Mouse (Mus musculus): ENCODE measurements at regions not wholly inside any gene's neighbourhood (a gene's known extent, or its start where the extent isn't known, plus 50 kb on each side); places are given as distances from the start of the nearest gene placed in this dataset.

- no peaks in the 10 kb centered on the region for H3K36me3 ChIP-seq (ENCODE audit: insufficient read depth)
- no peaks in the 10 kb centered on the region for H3K4me1 ChIP-seq (ENCODE audit: insufficient read depth)
- TF ChIP-seq CTCF (IDR thresholded peaks at IDR 0.05; ENCODE audit: low read depth): peak; percentile 58
- no peaks in the 10 kb centered on the region for H3K9me3 ChIP-seq (ENCODE audit: low read depth, low read length)
- no peak overlapping the region for H3K27ac ChIP-seq (ENCODE audit: low read depth)
- DNase-seq (peak; percentile 78), ATAC-seq (ENCODE audit: insufficient read depth) (no peak)
- no peaks in the 10 kb centered on the region for H3K27me3 ChIP-seq (ENCODE audit: insufficient read depth, low read length)
- no peak overlapping the region for H3K4me3 ChIP-seq (ENCODE audit: low read depth, low read length)
- H3K4me2 ChIP-seq: no peak overlapping the region
- H3K9ac ChIP-seq: no peak overlapping the region
Observed at GRCm38 (mm10) chr4:64521883-64522282, 475.1 kb upstream of the Tnc start.

GRCm38 (mm10) chr4:64527724-64528332, 481.0 kb upstream of the Tnc start:
- no peaks in the 10 kb centered on the region for H3K27me3 ChIP-seq (ENCODE audit: insufficient read depth, low read length)
- H3K36me3 ChIP-seq (ENCODE audit: insufficient read depth): no peaks in the 10 kb centered on the region
- no peaks in the 10 kb centered on the region for H3K9me3 ChIP-seq (ENCODE audit: low read depth, low read length)
- H3K4me3 ChIP-seq (ENCODE audit: low read depth, low read length): no peak overlapping the region
- DNase-seq (no peak), ATAC-seq (ENCODE audit: insufficient read depth) (no peak)
- H3K27ac ChIP-seq (ENCODE audit: low read depth): no peak overlapping the region
- no peak overlapping the region for H3K4me2 ChIP-seq
- no peaks in the 10 kb centered on the region for H3K4me1 ChIP-seq (ENCODE audit: insufficient read depth)
- TF ChIP-seq CTCF (IDR thresholded peaks at IDR 0.05; ENCODE audit: low read depth): no peak
- 70% methylated on average over 4 of the region's 4 CpGs for WGBS
- no peak overlapping the region for H3K9ac ChIP-seq

GRCm38 (mm10) chr4:64530585-64530984, 483.8 kb upstream of the Tnc start:
- 69% methylated on average over 4 of the region's 4 CpGs for WGBS
- H3K4me1 ChIP-seq (ENCODE audit: insufficient read depth): no peaks in the 10 kb centered on the region
- no peak overlapping the region for H3K4me3 ChIP-seq (ENCODE audit: low read depth, low read length)
- H3K36me3 ChIP-seq (ENCODE audit: insufficient read depth): no peaks in the 10 kb centered on the region
- peak; percentile 89 for DNase-seq
- H3K27ac ChIP-seq (ENCODE audit: low read depth): no peak overlapping the region
- no peak overlapping the region for H3K4me2 ChIP-seq
- H3K9ac ChIP-seq: no peak overlapping the region
- TF ChIP-seq CTCF (IDR thresholded peaks at IDR 0.05; ENCODE audit: low read depth): peak; percentile 70
- no peaks in the 10 kb centered on the region for H3K9me3 ChIP-seq (ENCODE audit: low read depth, low read length)
- H3K27me3 ChIP-seq (ENCODE audit: insufficient read depth, low read length): no peaks in the 10 kb centered on the region
- no peak for ATAC-seq (ENCODE audit: insufficient read depth)

GRCm38 (mm10) chr4:64533019-64533418, 486.2 kb upstream of the Tnc start:
- Histone ChIP-seq H3K9ac (no peak overlapping the region), H3K4me1 (ENCODE audit: insufficient read depth) (no peaks in the 10 kb centered on the region), H3K9me3 (ENCODE audit: low read depth, low read length) (no peaks in the 10 kb centered on the region), H3K27me3 (ENCODE audit: insufficient read depth, low read length) (no peaks in the 10 kb centered on the region), H3K27ac (ENCODE audit: low read depth) (no peak overlapping the region), H3K36me3 (ENCODE audit: insufficient read depth) (no peaks in the 10 kb centered on the region), H3K4me2 (no peak overlapping the region), H3K4me3 (ENCODE audit: low read depth, low read length) (no peak overlapping the region)
- 34% methylated on average over 3 of the region's 3 CpGs for WGBS
- TF ChIP-seq CTCF (IDR thresholded peaks at IDR 0.05; ENCODE audit: low read depth): peak; percentile 67
- DNase-seq: peak; percentile 74
- ATAC-seq (ENCODE audit: insufficient read depth): no peak

GRCm38 (mm10) chr4:64535554-64536253, 488.9 kb upstream of the Tnc start:
- WGBS: 64% methylated on average over 6 of the region's 6 CpGs
- no peak overlapping the region for H3K27ac ChIP-seq (ENCODE audit: low read depth)
- H3K4me2 ChIP-seq: no peak overlapping the region
- no peaks in the 10 kb centered on the region for H3K36me3 ChIP-seq (ENCODE audit: insufficient read depth)
- no peaks in the 10 kb centered on the region for H3K9me3 ChIP-seq (ENCODE audit: low read depth, low read length)
- no peak overlapping the region for H3K4me3 ChIP-seq (ENCODE audit: low read depth, low read length)
- no peak for ATAC-seq (ENCODE audit: insufficient read depth)
- no peaks in the 10 kb centered on the region for H3K4me1 ChIP-seq (ENCODE audit: insufficient read depth)
- DNase-seq: peak; percentile 5
- H3K27me3 ChIP-seq (ENCODE audit: insufficient read depth, low read length): no peaks in the 10 kb centered on the region
- H3K9ac ChIP-seq: no peak overlapping the region
- TF ChIP-seq CTCF (IDR thresholded peaks at IDR 0.05; ENCODE audit: low read depth): no peak

- TF ChIP-seq CTCF (IDR thresholded peaks at IDR 0.05; ENCODE audit: low read depth): no peak
- Histone ChIP-seq H3K9ac (no peak overlapping the region), H3K36me3 (ENCODE audit: insufficient read depth) (no peaks in the 10 kb centered on the region), H3K27me3 (ENCODE audit: insufficient read depth, low read length) (no peaks in the 10 kb centered on the region), H3K4me3 (ENCODE audit: low read depth, low read length) (no peak overlapping the region), H3K4me1 (ENCODE audit: insufficient read depth) (no peaks in the 10 kb centered on the region), H3K4me2 (no peak overlapping the region), H3K27ac (ENCODE audit: low read depth) (no peak overlapping the region), H3K9me3 (ENCODE audit: low read depth, low read length) (no peaks in the 10 kb centered on the region)
- 45% methylated on average over 4 of the region's 4 CpGs for WGBS
- DNase-seq (peak; percentile 59), ATAC-seq (ENCODE audit: insufficient read depth) (peak; percentile 66; the same call in 1 of the 2 replicates)
Observed at GRCm38 (mm10) chr4:64538009-64538408, 491.2 kb upstream of the Tnc start.

- 72% methylated on average over 4 of the region's 4 CpGs for WGBS
- no peak for DNase-seq
Observed at GRCm38 (mm10) chr4:64544576-64545185, 497.9 kb upstream of the Tnc start.

More at GRCm38 (mm10) chr4:64544576-64545185, 497.9 kb upstream of the Tnc start:
- no peaks in the 10 kb centered on the region for H3K36me3 ChIP-seq (ENCODE audit: insufficient read depth)
- no peaks in the 10 kb centered on the region for H3K4me1 ChIP-seq (ENCODE audit: insufficient read depth)
- H3K9ac ChIP-seq: no peak overlapping the region
- H3K9me3 ChIP-seq (ENCODE audit: low read depth, low read length): no peaks in the 10 kb centered on the region
- H3K27me3 ChIP-seq (ENCODE audit: insufficient read depth, low read length): no peaks in the 10 kb centered on the region
- no peak overlapping the region for H3K27ac ChIP-seq (ENCODE audit: low read depth)
- ATAC-seq (ENCODE audit: insufficient read depth): no peak
- no peak for TF ChIP-seq CTCF (IDR thresholded peaks at IDR 0.05; ENCODE audit: low read depth)
- H3K4me3 ChIP-seq (ENCODE audit: low read depth, low read length): no peak overlapping the region
- no peak overlapping the region for H3K4me2 ChIP-seq
